Mouse (Mus musculus): Measurements from ENCODE around the gene Hist1h4d.

DNA sequence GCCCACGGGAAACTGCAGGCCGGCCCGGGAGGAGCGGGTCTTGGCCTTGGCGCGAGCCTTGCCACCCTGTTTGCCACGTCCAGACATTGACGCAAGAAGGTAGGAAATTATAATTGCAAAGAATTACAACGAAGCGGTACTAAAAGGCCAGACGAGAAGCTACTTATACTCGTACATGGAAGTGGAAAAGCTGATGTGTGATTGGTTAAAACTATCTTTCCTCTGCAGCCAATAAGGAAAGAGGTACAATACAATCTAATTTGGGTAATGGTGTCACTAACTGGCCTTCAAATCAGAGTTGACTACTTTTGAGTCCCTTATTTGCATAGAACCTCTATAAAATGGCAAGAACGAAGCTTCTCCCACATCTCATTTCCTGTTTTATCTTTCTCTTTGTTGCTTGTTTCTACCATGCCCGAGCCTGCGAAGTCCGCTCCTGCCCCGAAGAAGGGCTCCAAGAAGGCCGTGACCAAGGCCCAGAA lies 10.3 kb upstream of the Hist1h4d start, which contains the start of the genes Hist1h2ae and Hist1h2bg:
- TF ChIP-seq CTCF (IDR thresholded peaks at IDR 0.05; ENCODE audit: control insufficient read depth, insufficient read depth, insufficient replicate concordance, low read depth, low read length) (no peak), POLR2A (IDR thresholded peaks at IDR 0.05; ENCODE audit: control insufficient read depth, low read depth, low read length) (no peak)

Data from testis, adult 2 months (tissue).